22 mouse cellular contexts compared by ENCODE assay signal in the genomic region with DNA sequence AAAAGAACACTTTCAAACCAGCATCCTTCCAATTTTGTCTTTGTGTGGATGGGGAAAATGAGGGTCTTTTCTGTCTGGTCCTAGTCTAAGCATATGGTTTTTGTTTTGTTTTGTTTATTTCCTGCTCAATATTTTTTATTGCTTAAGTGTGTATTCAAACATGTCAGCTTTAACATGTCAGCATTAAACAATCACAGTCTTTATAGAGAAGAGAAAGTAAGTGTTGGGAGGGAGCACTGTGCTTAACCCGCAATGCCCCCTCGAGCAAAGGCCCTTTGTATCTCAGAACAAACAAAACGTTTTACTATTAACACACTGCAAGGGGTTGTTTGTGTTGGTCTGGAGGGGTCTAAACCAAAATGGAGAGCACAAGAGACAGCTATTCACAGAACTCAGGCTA. TPM values are rescaled to one million over a fixed set of nuclear protein-coding genes. Genes with fewer than 3 reads are reported as not detected.
DNase-seq lines count a peak whose midpoint lies in the region; ATAC-seq and TF ChIP-seq lines count a peak whose summit lies in the region.
"Had no signal": no experiment of that assay in that cellular context is flagged by ENCODE, and none has a peak within 500 bp of the region (broad histone marks: within the 10 kb centered on the region; RNA-seq: fewer than 3 reads in every experiment).

No protein-coding gene starts in this region.

- ATAC-seq in hindbrain, embryonic 13.5 days (ENCODE audit: low FRiP score), result 0 out of 2 replicates have a peak, but pooled peaks have one; percentile 35
- no peak for ATAC-seq in hindbrain, embryonic 12.5 days (ENCODE audit: low FRiP score)
- ATAC-seq in lung, postnatal 0 days, result no peak
- ATAC-seq in intestine, embryonic 16.5 days, result peak; percentile 45
- ATAC-seq: forebrain, embryonic 15.5 days; midbrain, embryonic 13.5 days had no signal

- no peak for TF ChIP-seq CTCF in lung, postnatal 0 days (IDR thresholded peaks at IDR 0.05)

- H3K4me3 ChIP-seq in hindbrain, embryonic 13.5 days, result no peak overlapping the region
- no peak overlapping the region for H3K4me3 ChIP-seq in hindbrain, embryonic 12.5 days
- H3K4me3 ChIP-seq in lung, postnatal 0 days (ENCODE audit: low read depth, low read length), result no peak overlapping the region
- no peak overlapping the region for H3K4me3 ChIP-seq in intestine, embryonic 16.5 days (ENCODE audit: low read length)
- H3K4me3 ChIP-seq: forebrain, embryonic 15.5 days; gastrocnemius, adult 2 months; heart, adult 2 months; liver, embryonic 15.5 days; megakaryocyte, embryonic 14.5 days; midbrain, embryonic 13.5 days had no signal

- H3K4me1 ChIP-seq in hindbrain, embryonic 13.5 days (replicated peaks), result 0 out of 2 replicates have a peak, but pooled peaks cover 5% of the 10 kb centered on the region
- H3K4me1 ChIP-seq in hindbrain, embryonic 12.5 days, result no peaks in the 10 kb centered on the region
- no peaks in the 10 kb centered on the region for H3K4me1 ChIP-seq in lung, postnatal 0 days (ENCODE audit: insufficient read depth, low read depth, low read length)
- peaks cover 3% of the 10 kb centered on the region; the same call in 1 of the 2 replicates for H3K4me1 ChIP-seq in intestine, embryonic 16.5 days (ENCODE audit: control insufficient read depth, insufficient read depth, low read length)
- H3K4me1 ChIP-seq: forebrain, embryonic 15.5 days; midbrain, embryonic 13.5 days had no signal

- no peaks in the 10 kb centered on the region for H3K9me3 ChIP-seq in hindbrain, embryonic 13.5 days
- H3K9me3 ChIP-seq in hindbrain, embryonic 12.5 days (replicated peaks), result no peaks in the 10 kb centered on the region
- no peaks in the 10 kb centered on the region for H3K9me3 ChIP-seq in lung, postnatal 0 days (ENCODE audit: low read length)
- no peaks in the 10 kb centered on the region for H3K9me3 ChIP-seq in intestine, embryonic 16.5 days (ENCODE audit: control insufficient read depth, low read length)
- H3K9me3 ChIP-seq: forebrain, embryonic 15.5 days; liver, embryonic 15.5 days; megakaryocyte, embryonic 14.5 days; midbrain, embryonic 13.5 days had no signal

- WGBS in hindbrain, embryonic 13.5 days, result 15% methylated on average over 3 of the region's 3 CpGs
- 24% methylated on average over 3 of the region's 3 CpGs for WGBS in hindbrain, embryonic 12.5 days
- 14% methylated on average over 3 of the region's 3 CpGs for WGBS in lung, postnatal 0 days
- 22% methylated on average over 3 of the region's 3 CpGs for WGBS in intestine, embryonic 16.5 days

- no peak for TF ChIP-seq EP300 in lung, postnatal 0 days (IDR thresholded peaks at IDR 0.05)

- no peak overlapping the region for H3K4me2 ChIP-seq in hindbrain, embryonic 13.5 days
- H3K4me2 ChIP-seq in hindbrain, embryonic 12.5 days (replicated peaks), result no peak overlapping the region
- H3K4me2 ChIP-seq in lung, postnatal 0 days (replicated peaks; ENCODE audit: low read depth, low read length), result no peak overlapping the region
- H3K4me2 ChIP-seq in intestine, embryonic 16.5 days (ENCODE audit: low read depth, low read length), result no peak overlapping the region
- H3K4me2 ChIP-seq: forebrain, embryonic 15.5 days; liver, embryonic 15.5 days; midbrain, embryonic 13.5 days had no signal

- no peaks in the 10 kb centered on the region for H3K27me3 ChIP-seq in hindbrain, embryonic 13.5 days
- H3K27me3 ChIP-seq in hindbrain, embryonic 12.5 days, result no peaks in the 10 kb centered on the region
- H3K27me3 ChIP-seq in lung, postnatal 0 days (replicated peaks; ENCODE audit: insufficient read depth, low read length), result no peaks in the 10 kb centered on the region
- H3K27me3 ChIP-seq in intestine, embryonic 16.5 days (replicated peaks; ENCODE audit: control insufficient read depth, insufficient read depth, low read length), result no peaks in the 10 kb centered on the region
- H3K27me3 ChIP-seq: forebrain, embryonic 15.5 days; liver, embryonic 15.5 days; megakaryocyte, embryonic 14.5 days; midbrain, embryonic 13.5 days had no signal

- peak; percentile 12 to 28 for DNase-seq in kidney, postnatal 4 days
- DNase-seq in kidney, postnatal 25 days, result no peak
- peak; percentile 10 for DNase-seq in lung, postnatal 0 days (ENCODE audit: low spot score)
- no peak for DNase-seq in lung, postnatal 14 days
- DNase-seq in urinary bladder, postnatal 36 days (ENCODE audit: low spot score in 2 of 2), result no peak
- DNase-seq: adrenal gland, postnatal 36 days; B cell, adult 2 months; cerebellum, adult 18-20 months; cerebellum, postnatal 10 days; gastrocnemius, adult 2 months; gastrocnemius, postnatal 36 days; heart, adult 2 months; heart, postnatal 14 days; kidney, adult 8-10 months; layer of hippocampus, adult 9-11 months had no signal

- H3K9ac ChIP-seq in hindbrain, embryonic 13.5 days, result no peak overlapping the region
- no peak overlapping the region for H3K9ac ChIP-seq in hindbrain, embryonic 12.5 days
- H3K9ac ChIP-seq in lung, postnatal 0 days (replicated peaks; ENCODE audit: low read depth), result no peak overlapping the region
- H3K9ac ChIP-seq in intestine, embryonic 16.5 days (ENCODE audit: low read depth, low read length), result no peak overlapping the region
- H3K9ac ChIP-seq: forebrain, embryonic 15.5 days; liver, embryonic 15.5 days; midbrain, embryonic 13.5 days had no signal

- H3K36me3 ChIP-seq in hindbrain, embryonic 13.5 days, result peaks cover 21% of the 10 kb centered on the region
- H3K36me3 ChIP-seq in hindbrain, embryonic 12.5 days, result peaks cover 3% of the 10 kb centered on the region; the same call in 1 of the 2 replicates
- H3K36me3 ChIP-seq in lung, postnatal 0 days (ENCODE audit: insufficient read depth, low read length), result no peaks in the 10 kb centered on the region
- H3K36me3 ChIP-seq in intestine, embryonic 16.5 days (ENCODE audit: control insufficient read depth, insufficient read depth, low read length), result no peaks in the 10 kb centered on the region

- no peak overlapping the region for H3K27ac ChIP-seq in hindbrain, embryonic 13.5 days
- H3K27ac ChIP-seq in hindbrain, embryonic 12.5 days, result no peak overlapping the region
- H3K27ac ChIP-seq in lung, postnatal 0 days (ENCODE audit: low read length), result no peak overlapping the region
- no peak overlapping the region for H3K27ac ChIP-seq in intestine, embryonic 16.5 days (ENCODE audit: low read length)
- H3K27ac ChIP-seq: forebrain, embryonic 15.5 days; gastrocnemius, adult 2 months; heart, adult 2 months; liver, embryonic 15.5 days; midbrain, embryonic 13.5 days had no signal

RNA-seq across cellular contexts. Expression of gene Actr3, which starts 47.2 kb away (rescaled TPM):
- polyA plus RNA-seq in hindbrain, embryonic 13.5 days (2015; fragmentation: Nextera tagmentation; extraction: Ambion mirVana), result 245 and 248 TPM in 2 replicates
- polyA plus RNA-seq in hindbrain, embryonic 12.5 days (2016; fragmentation: Nextera tagmentation; extraction: Ambion mirVana), result 249 and 266 TPM in 2 replicates
- polyA plus RNA-seq in lung, postnatal 0 days (2015; fragmentation: Nextera tagmentation; extraction: Ambion mirVana), result 205 and 244 TPM in 2 replicates
- 354 and 361 TPM in 2 replicates for polyA plus RNA-seq in intestine, embryonic 16.5 days (2015; fragmentation: Nextera tagmentation; extraction: Ambion mirVana)

Comparison
In these comparisons a context has a peak if more than half of its experiments do, and no peak if none do; other contexts are left out.
1. ATAC-seq: peak in hindbrain, embryonic 13.5 days (single experiment) and intestine, embryonic 16.5 days (single experiment); none in hindbrain, embryonic 12.5 days (single experiment) and lung, postnatal 0 days (single experiment).
2. DNase-seq: peak in kidney, postnatal 4 days (2 of 2) and lung, postnatal 0 days (single experiment); none in kidney, postnatal 25 days (0 of 2), lung, postnatal 14 days (single experiment) and urinary bladder, postnatal 36 days (0 of 2).